Mouse (Mus musculus): Measurements from ENCODE around the gene Arhgap9. TPM values are rescaled to one million over a fixed set of nuclear protein-coding genes. Genes with fewer than 3 reads are reported as not detected.
"Not testable (repeated sequence)": the region's sequence is repeated elsewhere in the genome, so short reads cannot be mapped to it uniquely, and the experiment has no call there.

Gene Arhgap9
- polyA plus RNA-seq, 1 experiment from 2014 or later: 2.0 TPM

GRCm38 (mm10) chr10:127293590-127294113, 28.1 kb upstream of the Arhgap9 start:
- peaks cover 42% of the 10 kb centered on the region for H3K36me3 ChIP-seq
- no peak for ATAC-seq (replicated peaks; ENCODE audit: insufficient number of reproducible peaks, insufficient read depth, low FRiP score, low read depth)
- H3K4me3 ChIP-seq: no peak overlapping the region
- no peaks in the 10 kb centered on the region for H3K9me3 ChIP-seq (replicated peaks)
- H3K27ac ChIP-seq: peak overlapping the region; percentile 98
- WGBS: 78% methylated on average over 3 of the region's 3 CpGs
- peaks cover 49% of the 10 kb centered on the region for H3K4me1 ChIP-seq (replicated peaks)
- 0 out of 2 replicates have a peak overlapping the region, but pooled peaks have one; percentile 16 for H3K9ac ChIP-seq
- H3K27me3 ChIP-seq: no peaks in the 10 kb centered on the region
- H3K4me2 ChIP-seq: peak overlapping the region; percentile 90

GRCm38 (mm10) chr10:127294895-127295510, 26.8 kb upstream of the Arhgap9 start:
- H3K27me3 ChIP-seq: no peaks in the 10 kb centered on the region
- H3K9ac ChIP-seq: no peak overlapping the region
- H3K4me1 ChIP-seq (replicated peaks): peaks cover 41% of the 10 kb centered on the region
- peaks cover 55% of the 10 kb centered on the region for H3K36me3 ChIP-seq
- WGBS: 88% methylated on average over 10 of the region's 10 CpGs
- no peak for ATAC-seq (replicated peaks; ENCODE audit: insufficient number of reproducible peaks, insufficient read depth, low FRiP score, low read depth)
- H3K27ac ChIP-seq: no peak overlapping the region
- no peak overlapping the region for H3K4me2 ChIP-seq
- H3K9me3 ChIP-seq (replicated peaks): no peaks in the 10 kb centered on the region
- H3K4me3 ChIP-seq: no peak overlapping the region

- 79% methylated on average over 24 of the region's 24 CpGs for WGBS
- Histone ChIP-seq H3K4me3 (no peak overlapping the region), H3K9ac (no peak overlapping the region), H3K27me3 (no peaks in the 10 kb centered on the region), H3K4me2 (no peak overlapping the region), H3K4me1 (replicated peaks) (peaks cover 40% of the 10 kb centered on the region), H3K27ac (0 out of 2 replicates have a peak overlapping the region, but pooled peaks have one; percentile 7), H3K36me3 (peaks cover 66% of the 10 kb centered on the region), H3K9me3 (replicated peaks) (no peaks in the 10 kb centered on the region)
- no peak for ATAC-seq (replicated peaks; ENCODE audit: insufficient number of reproducible peaks, insufficient read depth, low FRiP score, low read depth)
Observed at GRCm38 (mm10) chr10:127295986-127296794, 25.6 kb upstream of the Arhgap9 start.

- H3K9me3 ChIP-seq (replicated peaks): no peaks in the 10 kb centered on the region
- H3K27ac ChIP-seq: peak overlapping the region; percentile 57
- H3K27me3 ChIP-seq: no peaks in the 10 kb centered on the region
- no peak overlapping the region for H3K4me2 ChIP-seq
- WGBS: 67% methylated on average over 16 of the region's 16 CpGs
- H3K4me1 ChIP-seq (replicated peaks): peaks cover 31% of the 10 kb centered on the region
- no peak overlapping the region for H3K9ac ChIP-seq
- ATAC-seq (replicated peaks; ENCODE audit: insufficient number of reproducible peaks, insufficient read depth, low FRiP score, low read depth): peak; percentile 41; the same call in 1 of the 2 replicates
- H3K36me3 ChIP-seq: peaks cover 77% of the 10 kb centered on the region
- H3K4me3 ChIP-seq: no peak overlapping the region
Observed at GRCm38 (mm10) chr10:127297015-127297871, 24.5 kb upstream of the Arhgap9 start.

- Histone ChIP-seq H3K4me1 (replicated peaks) (peaks cover 13% of the 10 kb centered on the region), H3K9ac (no peak overlapping the region), H3K27ac (no peak overlapping the region), H3K4me3 (no peak overlapping the region), H3K27me3 (no peaks in the 10 kb centered on the region), H3K36me3 (peaks cover 89% of the 10 kb centered on the region), H3K4me2 (no peak overlapping the region), H3K9me3 (replicated peaks) (no peaks in the 10 kb centered on the region)
- no peak for ATAC-seq (replicated peaks; ENCODE audit: insufficient number of reproducible peaks, insufficient read depth, low FRiP score, low read depth)
- WGBS: 90% methylated on average over 6 of the region's 6 CpGs
Observed at GRCm38 (mm10) chr10:127300361-127300760, 21.4 kb upstream of the Arhgap9 start.

GRCm38 (mm10) chr10:127303136-127303535, 18.6 kb upstream of the Arhgap9 start:
- Histone ChIP-seq H3K4me1 (replicated peaks) (no peaks in the 10 kb centered on the region), H3K36me3 (peaks cover 93% of the 10 kb centered on the region), H3K4me3 (no peak overlapping the region), H3K27me3 (no peaks in the 10 kb centered on the region), H3K4me2 (no peak overlapping the region), H3K27ac (no peak overlapping the region), H3K9ac (no peak overlapping the region), H3K9me3 (replicated peaks) (no peaks in the 10 kb centered on the region)
- ATAC-seq (replicated peaks; ENCODE audit: insufficient number of reproducible peaks, insufficient read depth, low FRiP score, low read depth): no peak
- WGBS: 91% methylated on average over 11 of the region's 11 CpGs

- not testable (repeated sequence) for H3K4me3 ChIP-seq; ATAC-seq (replicated peaks; ENCODE audit: insufficient number of reproducible peaks, insufficient read depth, low FRiP score, low read depth); H3K27me3 ChIP-seq; H3K27ac ChIP-seq; H3K9me3 ChIP-seq (replicated peaks); H3K9ac ChIP-seq; H3K4me2 ChIP-seq
- peaks cover 19% of the 10 kb centered on the region for H3K4me1 ChIP-seq (replicated peaks)
- peaks cover 50% of the 10 kb centered on the region for H3K36me3 ChIP-seq
- whole genome bisulfite sequencing: 85% methylated on average over 3 of the region's 3 CpGs
Observed at GRCm38 (mm10) chr10:127309167-127309566, 12.6 kb upstream of the Arhgap9 start.

- 32% methylated on average over 23 of the region's 23 CpGs for whole genome bisulfite sequencing
- peaks cover 34% of the 10 kb centered on the region for H3K36me3 ChIP-seq
- peak overlapping the region; percentile 82 for H3K27ac ChIP-seq
- H3K9me3 ChIP-seq (replicated peaks): no peaks in the 10 kb centered on the region
- H3K4me3 ChIP-seq: peak overlapping the region; percentile 92
- ATAC-seq (replicated peaks; ENCODE audit: insufficient number of reproducible peaks, insufficient read depth, low FRiP score, low read depth): no peak
- peaks cover 19% of the 10 kb centered on the region for H3K4me1 ChIP-seq (replicated peaks)
- peak overlapping the region; percentile 92 for H3K9ac ChIP-seq
- no peaks in the 10 kb centered on the region for H3K27me3 ChIP-seq
- H3K4me2 ChIP-seq: peak overlapping the region; percentile 79
Observed at GRCm38 (mm10) chr10:127310523-127311475, 11.0 kb upstream of the Arhgap9 start.

GRCm38 (mm10) chr10:127311476-127312355, 10.0 kb upstream of the Arhgap9 start, which contains the start of gene Mars:
Gene Mars, minus strand, starts transcription at chr10:127311786.
- Histone ChIP-seq H3K9me3 (replicated peaks) (no peaks in the 10 kb centered on the region), H3K9ac (peak within 1 kb of the TSS; percentile 92), H3K4me2 (peak within 1 kb of the TSS; percentile 79), H3K4me3 (peak within 1 kb of the TSS; percentile 92), H3K27me3 (no peaks in the 10 kb centered on the region), H3K4me1 (replicated peaks) (peaks cover 19% of the 10 kb centered on the region), H3K27ac (peak within 1 kb of the TSS; percentile 82), H3K36me3 (peaks cover 25% of the 10 kb centered on the region)
- WGBS: under 1% methylated on average over 65 of the region's 65 CpGs
- peak; percentile 96 for ATAC-seq (replicated peaks; ENCODE audit: insufficient number of reproducible peaks, insufficient read depth, low FRiP score, low read depth)

Measured in heart, embryonic 15.5 days (tissue).